Mouse (Mus musculus) kidney, postnatal 14 days (tissue): ENCODE data around the gene Spag17.

Experiments
- DNase-seq: peaks from one replicate; pipeline ENCODE4 v3.0.0; 2022; ENCODE audit warnings: mixed read lengths

Gene Spag17

DNA sequence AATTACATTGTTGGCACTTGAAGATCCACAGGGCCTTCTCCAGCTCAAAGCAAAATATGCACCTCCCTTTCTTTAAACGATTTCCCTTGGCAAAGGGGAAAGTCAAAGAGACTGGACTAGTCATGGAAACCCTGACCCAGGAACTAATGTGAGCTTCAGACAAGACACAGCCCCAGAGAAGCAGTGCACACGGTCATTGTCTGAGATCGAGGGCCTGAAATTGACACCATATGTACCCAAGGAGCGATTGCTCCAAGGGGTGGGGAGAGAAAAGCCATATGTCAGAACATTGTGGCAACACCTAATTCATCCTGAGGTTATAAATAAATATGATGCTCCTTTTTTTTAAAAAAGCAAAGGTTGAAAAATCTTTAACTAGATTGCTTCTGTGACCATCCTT lies 80.7 kb downstream of the Spag17 start:
- DNase-seq = no peak

DNA sequence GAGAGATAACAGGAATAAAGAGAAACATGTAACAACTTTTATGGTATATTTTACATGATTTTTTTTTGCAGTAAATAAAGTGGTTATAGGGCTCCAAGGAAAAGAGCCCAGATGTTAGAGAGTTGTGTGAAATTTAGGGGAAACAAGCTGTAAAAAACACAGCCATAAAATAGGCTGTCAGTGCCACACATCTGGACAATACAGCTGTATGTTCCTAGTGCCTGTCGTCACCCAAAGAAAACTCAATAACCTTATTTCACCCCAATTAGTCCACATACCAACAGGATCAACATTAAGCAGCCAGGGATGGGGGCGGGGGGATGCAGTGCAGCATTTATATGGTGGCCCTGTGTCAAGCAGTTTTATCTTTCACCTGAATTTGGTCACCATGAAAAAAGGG lies 81.1 kb downstream of the Spag17 start:
- no peak for DNase-seq

DNA sequence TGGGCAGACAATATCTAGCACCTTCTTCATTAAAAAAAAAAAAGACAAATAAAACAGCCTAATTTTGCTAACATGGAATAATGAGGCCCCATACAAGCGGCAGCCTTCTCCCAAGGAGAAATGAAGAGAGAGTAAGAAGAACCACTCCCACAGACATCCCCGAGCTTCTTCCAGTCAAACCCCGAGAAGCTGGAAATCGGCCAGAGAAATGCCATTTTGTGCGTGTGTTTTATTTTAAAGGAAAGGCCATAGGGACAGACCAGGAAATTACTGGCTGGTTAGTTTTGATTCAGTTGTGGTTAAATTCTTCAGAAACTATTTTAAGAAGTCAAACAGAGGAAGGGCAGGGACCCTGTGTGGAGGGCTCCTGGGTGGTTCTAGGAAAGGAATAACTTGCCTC lies 85.6 kb downstream of the Spag17 start:
- peak; percentile 5 for DNase-seq

DNA sequence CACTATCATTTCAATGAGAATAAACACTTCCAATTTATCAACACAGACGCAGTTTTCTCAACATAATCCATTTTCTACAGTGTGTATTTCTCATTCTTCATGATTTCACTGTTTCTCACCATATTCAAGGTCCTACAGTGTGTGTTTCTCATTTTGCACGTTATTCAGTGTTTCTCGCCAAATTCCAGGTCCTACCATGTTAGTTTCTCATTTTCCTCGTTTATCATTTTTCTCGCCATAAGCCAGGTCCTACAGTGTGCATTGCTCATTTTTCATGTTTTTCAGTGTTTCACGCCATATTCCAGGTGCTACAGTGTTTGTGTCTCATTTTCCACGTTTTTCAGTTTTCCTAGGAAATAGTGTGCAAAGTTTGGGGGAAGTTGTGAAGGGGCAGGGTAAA lies 95.8 kb downstream of the Spag17 start:
- no peak for DNase-seq

DNA sequence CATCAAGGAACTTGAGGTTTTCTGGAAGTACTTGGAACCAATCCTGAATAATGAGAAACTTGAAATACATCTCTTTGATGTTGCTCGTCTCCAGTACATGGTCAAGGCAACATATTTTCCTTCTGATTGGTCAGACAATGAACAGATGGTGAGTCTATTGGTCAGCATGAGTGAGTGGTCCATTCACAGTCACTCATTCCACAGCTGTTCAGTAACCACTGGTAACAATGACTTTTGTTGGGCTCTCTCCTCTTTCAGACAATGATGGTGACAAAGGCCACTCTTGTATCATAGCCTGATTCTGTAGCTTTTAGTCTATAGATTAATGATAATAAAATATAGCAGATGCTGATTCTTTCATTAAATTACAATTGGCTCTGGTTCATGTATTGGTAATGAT lies 119.5 kb downstream of the Spag17 start:
- DNase-seq = no peak

DNA sequence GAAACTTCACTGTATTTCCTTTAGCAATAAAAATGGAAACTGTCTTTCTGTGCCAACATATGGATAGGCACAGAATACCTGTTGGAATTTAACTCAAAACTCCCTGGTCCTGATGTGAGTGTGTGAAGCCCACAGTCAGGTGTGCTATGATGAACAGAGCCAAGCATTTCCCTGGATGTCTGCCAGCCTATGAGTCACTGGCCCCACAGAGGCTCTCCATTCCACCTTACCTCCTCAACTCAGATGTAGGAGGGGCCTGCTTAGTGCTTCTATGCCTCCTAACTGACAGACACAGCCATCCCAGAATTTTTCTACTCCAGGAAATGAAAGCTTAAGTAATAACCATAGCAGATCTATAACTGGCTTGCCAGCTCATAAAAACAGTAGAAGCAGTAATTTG lies 124.6 kb downstream of the Spag17 start:
- DNase-seq = peak; percentile 3

DNA sequence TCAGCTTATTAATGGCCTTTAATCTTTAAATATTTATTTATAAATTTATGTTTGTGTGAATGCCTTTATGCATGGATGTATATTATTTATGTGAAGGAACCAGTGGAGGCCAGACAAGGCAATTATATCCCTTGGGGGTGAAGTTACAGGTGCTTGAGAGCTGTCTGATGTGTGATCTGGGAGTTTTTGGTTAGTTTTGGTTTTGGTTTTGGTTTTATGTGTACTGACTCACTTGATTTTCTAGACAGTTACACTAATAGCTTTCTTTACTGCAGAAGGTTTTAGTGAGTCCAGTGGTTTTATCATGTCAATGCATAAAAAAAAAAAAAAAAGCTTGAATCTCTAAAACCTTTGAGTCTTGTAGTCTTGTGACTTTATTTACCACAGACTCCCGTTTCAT lies 128.9 kb downstream of the Spag17 start:
- DNase-seq = no peak

DNA sequence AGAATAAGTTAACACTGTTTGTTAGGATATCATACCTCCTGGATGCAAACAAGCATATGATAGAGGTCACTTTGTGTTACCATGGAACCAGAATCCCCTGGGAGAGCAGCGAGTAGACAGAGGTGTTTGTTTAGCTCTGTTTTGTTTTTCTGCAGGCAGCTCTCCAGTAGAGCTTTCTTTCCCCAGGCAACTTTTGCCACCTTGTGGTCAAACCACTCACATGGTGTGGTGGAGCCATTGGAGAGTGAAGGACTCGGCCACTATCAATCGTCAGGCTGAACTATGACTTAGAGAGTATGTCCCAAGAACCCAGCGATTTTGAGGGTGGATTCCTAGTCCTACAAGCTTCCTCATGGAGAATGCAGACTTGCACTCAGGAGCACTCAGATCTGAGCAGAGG lies 146.1 kb downstream of the Spag17 start:
- no peak for DNase-seq

DNA sequence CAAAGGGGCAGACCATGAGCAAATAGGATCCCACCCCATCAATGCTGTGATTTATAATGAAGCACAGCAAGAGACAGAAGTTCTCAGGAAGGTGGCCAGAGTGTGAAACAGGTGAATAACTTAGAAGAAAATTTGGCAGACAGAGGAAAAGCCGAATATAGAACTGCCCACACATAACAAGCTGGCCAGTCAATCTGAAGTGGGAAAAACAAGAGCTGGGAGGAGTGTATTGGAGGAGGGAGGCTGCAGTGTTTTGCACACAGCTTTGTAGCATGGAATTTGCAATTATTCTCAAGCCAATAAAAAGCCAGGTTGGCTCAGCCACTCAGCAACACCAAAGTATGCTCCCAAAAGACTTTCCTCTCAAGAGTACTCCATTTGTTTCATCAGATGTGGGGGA lies 147.8 kb downstream of the Spag17 start:
- no peak for DNase-seq

DNA sequence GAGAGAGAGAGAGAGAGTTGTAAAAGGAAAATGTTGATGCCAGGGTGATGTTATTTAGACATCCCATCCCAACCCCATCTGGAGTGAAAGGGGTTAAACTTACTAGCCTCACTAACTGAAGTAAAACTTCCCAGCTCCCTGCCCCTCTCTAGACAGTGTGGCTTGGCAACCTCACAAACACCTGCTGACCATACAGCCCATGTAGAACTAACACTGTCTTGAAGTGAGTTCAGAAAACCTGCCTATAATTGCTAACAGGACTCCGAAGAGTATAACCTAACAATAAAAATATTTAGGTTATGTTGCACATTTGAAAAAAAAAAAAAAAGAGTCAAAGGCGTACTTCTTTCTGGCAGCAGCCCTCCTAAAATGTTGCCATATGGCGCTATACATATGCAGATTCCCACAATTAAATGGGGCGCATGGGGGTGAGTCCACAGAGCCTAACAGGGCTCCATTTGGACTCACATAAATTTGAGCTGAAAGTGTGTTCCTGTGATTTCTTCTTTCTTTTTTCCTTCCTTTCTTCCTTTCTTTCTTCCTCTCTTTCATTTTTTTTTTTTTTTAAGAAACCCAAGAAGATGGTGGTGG lies 149.3 kb downstream of the Spag17 start:
- no peak for DNase-seq

DNA sequence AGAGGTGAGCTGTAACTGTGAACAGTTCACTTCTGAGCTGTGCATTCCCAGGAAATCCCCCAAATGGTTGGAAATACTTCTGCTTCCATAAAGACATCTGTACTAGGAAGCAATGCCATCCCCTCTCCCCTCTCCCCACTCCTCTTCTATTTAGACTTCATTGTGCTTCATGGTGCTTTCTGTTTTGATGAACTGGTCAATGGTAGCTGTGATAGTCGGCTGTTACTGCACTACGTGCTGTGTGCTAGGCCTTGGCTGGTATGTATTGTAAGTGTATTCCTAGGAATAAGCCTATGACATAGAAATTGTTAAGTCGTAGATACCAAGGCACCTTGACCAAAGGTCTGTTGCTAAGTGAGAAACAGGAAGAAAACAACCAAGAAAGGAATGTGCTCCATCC lies 149.9 kb downstream of the Spag17 start:
- DNase-seq = no peak

DNA sequence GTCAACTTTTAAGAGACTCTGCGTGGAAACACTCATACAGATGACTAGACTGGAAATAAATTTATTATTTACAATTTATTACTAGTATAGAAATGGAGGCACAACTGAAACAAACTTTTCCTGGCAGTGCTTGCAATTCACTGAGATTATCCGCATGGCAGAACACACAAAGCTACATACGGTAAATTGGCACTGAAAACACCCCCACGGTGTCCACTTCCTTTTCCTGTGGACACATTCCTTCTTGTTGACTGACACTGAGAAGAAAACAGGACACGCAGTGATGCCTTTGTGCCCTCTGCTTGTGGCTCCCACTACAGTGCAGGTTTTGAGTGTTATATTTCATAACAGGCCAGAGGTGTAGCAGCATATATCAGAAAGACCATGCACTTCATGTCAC lies 151.6 kb downstream of the Spag17 start:
- no peak for DNase-seq

DNA sequence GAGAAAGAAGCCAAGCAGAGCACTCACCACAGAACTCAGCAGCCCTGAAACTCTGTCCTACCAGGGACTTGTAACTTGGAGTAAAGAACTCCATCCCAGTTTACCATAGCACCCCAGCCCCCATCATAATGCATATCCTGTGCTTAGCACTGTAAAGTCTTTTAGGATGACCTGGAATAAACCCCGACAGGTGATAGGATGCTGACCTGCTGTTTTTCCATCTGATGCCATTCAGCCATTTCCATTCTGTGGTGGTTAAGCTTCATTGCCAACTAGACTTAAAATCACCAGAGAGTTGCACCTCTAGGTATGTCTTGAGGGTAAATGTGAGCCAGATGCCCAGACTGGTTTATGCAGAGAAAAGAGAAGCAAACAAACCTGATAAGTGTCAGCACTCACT lies 189.2 kb downstream of the Spag17 start:
- DNase-seq = no peak

DNA sequence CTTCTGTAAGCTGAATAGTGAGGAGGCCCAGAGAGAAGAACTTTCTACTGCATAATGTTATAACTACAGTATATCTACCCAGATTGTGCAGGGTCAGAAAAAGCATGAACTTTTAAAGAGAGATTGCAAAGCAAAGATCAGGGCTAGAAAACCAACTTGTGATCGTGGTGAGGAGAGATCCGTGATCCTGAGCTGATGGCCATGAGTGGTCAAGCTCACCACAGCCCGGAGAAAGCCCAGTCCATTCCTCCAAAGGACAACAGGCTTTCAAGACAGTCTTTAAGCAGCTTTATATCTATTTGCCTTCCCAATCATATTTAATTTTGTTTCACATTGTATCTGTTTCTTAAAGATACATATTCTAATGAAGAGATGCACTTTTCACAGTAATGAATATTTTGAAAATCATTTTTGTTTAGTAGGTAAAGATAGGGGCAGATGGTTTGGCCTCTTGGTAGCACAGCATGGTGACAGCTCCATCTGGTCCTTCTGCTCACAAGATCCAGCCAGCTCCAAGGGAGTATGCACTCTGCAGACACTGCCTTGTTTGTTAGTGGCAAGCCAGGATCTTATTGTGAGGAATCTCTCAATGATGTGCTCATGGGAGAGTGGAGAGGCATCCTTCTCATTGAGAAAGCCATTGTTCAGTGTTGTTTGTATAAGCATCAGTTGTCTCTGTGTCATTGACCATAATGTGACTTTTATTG lies 217.3 kb downstream of the Spag17 start:
- no peak for DNase-seq

DNA sequence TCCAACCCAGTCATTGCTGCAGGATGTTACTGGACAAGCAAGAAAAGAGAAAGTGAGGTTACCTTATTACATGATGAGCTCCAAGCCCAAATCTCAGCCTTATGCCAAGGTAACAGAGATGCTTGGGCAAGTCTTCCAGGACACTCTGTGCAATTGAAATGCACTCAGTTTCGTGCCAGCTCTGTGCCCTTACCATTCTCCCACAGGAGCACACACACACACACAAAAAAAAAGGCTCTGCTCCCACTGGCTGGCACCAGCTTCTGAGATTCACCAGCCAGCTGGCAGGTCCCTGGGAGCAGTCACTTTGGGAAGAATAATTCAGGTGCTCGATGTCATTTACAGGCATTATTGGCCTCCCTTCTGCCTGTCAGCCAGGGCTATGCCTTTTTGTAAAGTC lies 221.5 kb downstream of the Spag17 start:
- no peak for DNase-seq

DNA sequence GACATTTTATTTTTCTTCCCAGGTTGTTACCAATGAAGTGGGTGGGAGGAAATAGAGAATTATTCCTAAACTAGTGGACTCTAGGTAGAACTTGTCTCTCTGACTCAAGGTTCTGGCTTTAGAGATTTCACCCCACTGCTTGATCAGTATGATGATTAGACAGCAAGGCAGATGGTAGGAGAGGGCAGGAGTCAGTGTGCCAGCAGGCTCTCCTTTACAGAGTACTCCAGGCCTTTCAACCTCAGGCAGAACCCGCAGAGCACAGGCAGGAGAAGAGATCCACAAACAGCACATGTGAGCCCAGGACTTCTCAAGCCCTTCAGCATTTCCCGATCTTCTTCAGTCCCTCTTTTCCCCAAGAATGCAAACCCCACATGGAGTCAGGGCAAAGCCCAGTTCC lies 233.5 kb downstream of the Spag17 start:
- DNase-seq = no peak

DNA sequence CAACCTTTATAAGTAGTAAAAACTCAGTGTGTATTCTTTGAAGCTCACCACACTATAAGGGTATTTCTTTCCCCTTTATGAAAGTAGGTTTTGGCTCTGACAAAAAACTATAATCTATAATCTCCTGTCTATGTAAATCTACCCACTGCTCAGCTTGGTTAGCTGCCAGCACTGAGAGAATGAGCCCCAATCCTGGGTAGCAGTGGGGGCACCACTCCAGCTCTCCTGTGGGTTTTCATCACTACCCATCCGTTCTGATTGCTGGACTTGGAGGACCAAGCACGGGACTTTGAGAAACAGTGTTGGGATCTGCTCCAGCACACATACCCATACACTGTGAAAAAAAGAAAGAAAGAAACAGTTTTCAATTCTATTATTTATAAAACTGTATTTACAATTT lies 236.8 kb downstream of the Spag17 start:
- no peak for DNase-seq

DNA sequence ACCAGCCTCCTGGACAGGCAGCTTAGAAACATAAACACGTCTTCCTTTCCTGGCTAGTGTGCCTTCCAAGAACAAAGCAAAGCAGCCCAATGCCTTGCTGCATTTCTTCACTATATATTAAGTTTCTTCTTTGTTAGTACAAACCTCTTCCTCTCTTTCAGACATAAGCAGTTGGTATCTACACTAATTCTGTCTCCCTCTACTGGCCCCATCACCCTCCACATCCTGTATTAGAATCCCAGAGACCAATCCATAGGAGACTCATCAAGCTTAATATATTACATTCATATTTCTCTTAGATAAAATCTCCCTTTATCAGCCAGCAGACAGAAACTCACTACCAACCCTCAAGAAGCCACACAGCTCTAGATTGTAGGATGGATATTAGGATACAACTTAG lies 237.2 kb downstream of the Spag17 start:
- no peak for DNase-seq

DNA sequence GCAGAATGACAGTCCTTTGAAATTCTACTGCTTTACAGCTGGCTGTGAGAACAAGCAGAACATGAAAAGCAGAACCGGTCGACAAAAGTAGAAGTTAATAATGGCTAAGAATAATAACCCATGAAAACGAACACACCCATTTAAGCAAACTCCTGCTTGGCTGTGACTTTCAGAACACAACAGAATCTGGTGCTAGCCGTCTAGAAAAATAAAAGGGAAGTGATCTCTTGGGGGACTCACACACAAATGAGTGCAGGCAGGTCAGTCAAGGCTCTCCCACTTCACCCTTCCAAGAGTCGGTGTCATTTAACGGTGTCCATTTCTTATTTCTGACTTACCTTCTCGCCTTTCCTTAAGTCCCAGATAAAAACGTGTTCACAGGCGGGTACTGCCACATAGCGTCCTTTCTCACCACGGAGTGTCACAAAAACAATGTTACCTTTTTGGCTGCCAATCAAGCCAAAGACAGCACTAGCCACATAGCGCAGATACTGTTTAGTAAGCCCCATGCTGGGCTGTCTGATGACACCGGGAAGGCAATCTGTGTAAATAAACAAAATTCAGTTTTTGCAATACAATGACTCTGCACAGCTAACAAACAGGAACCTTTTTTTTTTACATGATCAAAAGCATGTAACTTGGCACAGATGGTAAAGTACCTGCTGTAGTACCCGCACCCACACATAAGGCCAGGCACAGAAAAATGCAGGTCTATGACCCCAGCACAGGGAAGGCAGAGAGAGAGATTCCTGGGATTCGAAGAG lies 275.7 kb downstream of the Spag17 start:
- no peak for DNase-seq

DNA sequence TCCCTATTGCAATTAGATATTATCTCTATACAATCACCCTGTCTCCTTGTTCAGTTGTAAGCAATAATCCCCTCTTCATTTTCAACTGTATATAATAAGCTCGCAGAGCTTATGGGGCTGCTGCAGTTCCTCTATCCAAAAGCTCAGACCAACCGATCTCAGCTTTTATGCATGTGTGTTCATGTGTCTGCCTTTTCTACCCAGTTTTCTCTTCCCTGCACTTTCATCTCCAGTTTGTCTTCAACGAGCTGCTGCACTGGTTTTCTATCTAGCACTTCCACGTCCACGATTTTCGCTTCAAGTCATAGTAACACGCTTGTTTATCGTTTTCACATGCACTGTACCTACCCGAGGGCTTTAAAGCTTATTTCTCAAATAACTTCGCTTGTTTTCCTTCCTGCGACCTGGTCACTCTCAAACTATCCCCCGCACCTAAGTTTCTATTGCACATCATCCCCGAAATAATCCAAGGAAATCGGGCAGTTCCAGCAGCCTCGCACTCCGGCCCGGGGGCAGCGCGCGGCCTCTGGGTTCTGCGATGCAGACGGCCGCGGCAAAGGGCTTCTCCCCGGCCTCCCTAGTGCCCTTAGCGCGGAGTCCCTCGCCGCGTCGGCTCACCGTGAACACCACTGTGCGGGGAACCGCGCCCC lies 276.6 kb downstream of the Spag17 start:
- no peak for DNase-seq

DNA sequence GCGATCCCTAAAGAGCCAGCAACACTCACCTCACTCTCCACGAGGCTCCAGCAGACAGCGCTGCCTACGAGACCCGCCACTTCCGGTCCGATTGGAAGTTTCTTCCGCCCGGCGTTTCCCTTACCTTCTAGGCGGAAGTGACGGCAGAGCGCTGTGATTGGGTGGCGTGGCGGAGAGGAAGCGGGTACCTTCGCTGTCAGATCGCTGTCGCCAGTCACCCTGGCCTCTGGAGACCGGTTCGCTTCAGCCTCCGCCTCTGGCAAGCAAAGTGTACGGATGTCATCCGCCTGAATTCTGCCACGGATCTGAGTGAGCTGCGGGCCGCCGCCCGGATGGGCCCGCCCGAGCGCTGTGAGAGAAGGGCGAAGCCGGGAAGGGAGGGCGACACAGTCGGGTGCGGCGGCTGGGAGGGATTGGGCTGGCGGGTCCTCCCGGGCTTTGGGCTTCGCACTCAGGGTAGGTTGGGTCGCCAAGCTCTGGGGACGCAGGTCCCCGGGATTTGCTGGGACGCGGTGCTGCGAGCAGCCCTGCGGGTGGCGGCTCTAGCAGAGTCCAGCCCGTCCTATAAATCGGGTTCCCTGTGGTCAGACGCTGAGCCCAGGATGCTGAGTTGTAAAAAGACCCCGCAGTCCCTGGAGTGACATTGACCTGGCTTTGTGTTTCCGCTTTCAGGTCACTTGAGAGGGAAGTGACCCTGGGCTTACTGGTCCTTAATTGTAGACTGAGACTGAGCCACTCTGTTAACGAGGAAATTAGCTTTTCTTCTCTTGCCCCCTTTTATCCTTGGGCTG lies 277.3 kb downstream of the Spag17 start, which contains the start of the genes Gdap2 and Wdr3:
Gene Gdap2 (plus strand): TSS at position 67 of the 791 bp plus-strand sequence.
Gene Wdr3 (minus strand): TSS at position 93 of the 791 bp plus-strand sequence.
- peak; percentile 95 for DNase-seq

DNA sequence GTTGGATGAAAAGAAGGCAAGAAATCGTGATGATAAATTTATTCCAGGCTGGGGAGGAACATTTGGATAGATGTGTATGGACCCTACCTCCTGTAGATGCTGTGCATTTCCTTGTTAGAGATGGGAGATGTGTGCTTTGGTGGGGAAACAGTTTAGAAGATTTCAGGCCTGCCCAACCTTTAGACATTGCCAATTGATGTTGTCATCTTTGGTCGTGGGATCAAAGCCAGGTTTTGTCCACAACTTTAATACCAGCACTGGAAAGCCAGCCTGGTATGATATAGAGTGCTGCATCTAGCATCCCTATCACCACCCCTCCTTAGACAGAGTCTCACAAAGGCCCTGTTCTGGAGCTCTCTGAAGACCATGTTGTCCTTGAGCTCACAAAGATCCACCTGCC lies 278.4 kb downstream of the Spag17 start:
- DNase-seq = no peak

DNA sequence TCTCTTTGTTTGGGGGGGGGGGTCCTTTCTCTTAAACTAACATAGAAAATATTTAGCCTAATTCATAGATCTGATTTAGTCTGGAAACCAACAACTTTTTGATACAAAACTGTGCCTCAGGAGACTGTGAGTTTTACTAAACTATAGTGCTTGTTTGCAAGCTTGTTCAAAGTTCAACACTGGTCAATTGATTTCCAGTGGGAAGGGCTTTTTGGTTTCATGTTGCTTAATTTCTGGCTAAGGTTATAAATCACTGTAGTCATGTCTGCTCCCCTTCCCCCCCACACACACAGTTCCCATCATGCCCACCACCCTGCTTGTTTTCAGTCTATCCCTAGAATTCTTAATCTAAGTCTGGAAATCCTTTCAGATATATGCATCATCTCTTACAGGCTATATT lies 279.8 kb downstream of the Spag17 start:
- DNase-seq = no peak
